Mouse (Mus musculus) splenic B cell, adult 2 months (primary cell): ENCODE results near the gene Nvl.

Source experiments
- DNase-seq: peaks from one replicate; pipeline ENCODE4 v3.0.0-alpha.2; 2011; ENCODE audit warnings: low read depth, low spot score
- H3K27me3 ChIP-seq: 2 replicates; pipeline ENCODE4 v1.6.1; 2012; ENCODE audit warnings: mild to moderate bottlenecking, low read length, moderate library complexity, mixed read lengths; ENCODE audit not compliant: control insufficient read depth, poor library complexity, insufficient read depth, severe bottlenecking
- H3K36me3 ChIP-seq: 2 replicates; pipeline ENCODE4 v1.6.1; 2012; ENCODE audit warnings: mild to moderate bottlenecking, low read length, moderate library complexity, mixed read lengths; ENCODE audit not compliant: control insufficient read depth, poor library complexity, insufficient read depth, severe bottlenecking

Nvl gene

GRCm38 (mm10) chr1:181039652-181040051 lies 104.4 kb downstream of the Nvl start:
- peak; percentile 82 for DNase-seq
- H3K36me3 ChIP-seq = no peaks in the 10 kb centered on the region

DNA sequence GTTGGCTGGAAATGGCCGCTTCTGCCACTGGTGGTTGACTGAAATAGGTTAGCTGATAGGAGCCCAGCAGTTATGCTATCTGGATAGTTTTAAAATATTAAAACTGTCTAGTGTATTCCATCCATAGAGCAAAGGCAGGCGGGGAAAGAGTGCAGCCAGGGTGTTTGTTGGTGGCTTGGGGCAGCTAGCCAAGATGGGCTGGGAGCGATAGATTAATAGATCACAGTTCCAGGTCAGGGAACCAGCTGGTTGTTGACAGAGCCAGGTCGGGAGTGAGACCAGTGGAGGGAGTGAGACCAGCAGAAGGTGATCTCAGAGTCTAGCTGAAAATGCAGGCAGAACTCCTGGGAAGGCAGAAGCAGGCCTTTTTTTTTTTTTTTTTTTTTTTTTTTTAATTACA lies 106.4 kb downstream of the Nvl start:
- Histone ChIP-seq H3K36me3 (no peaks in the 10 kb centered on the region), H3K27me3 (no peaks in the 10 kb centered on the region)
- DNase-seq = no peak

More at GRCm38 (mm10) chr1:181039652-181040051, 104.4 kb downstream of the Nvl start:
- H3K27me3 ChIP-seq = no peaks in the 10 kb centered on the region
